Mouse (Mus musculus) retina, adult 2 months (tissue): ENCODE data around the gene Nelfcd.

Experiments used
- DNase-seq: peaks from one replicate; pipeline ENCODE4 v3.0.0-alpha.2; 2012; ENCODE audit warnings: low read depth, low spot score

Gene Nelfcd

DNA sequence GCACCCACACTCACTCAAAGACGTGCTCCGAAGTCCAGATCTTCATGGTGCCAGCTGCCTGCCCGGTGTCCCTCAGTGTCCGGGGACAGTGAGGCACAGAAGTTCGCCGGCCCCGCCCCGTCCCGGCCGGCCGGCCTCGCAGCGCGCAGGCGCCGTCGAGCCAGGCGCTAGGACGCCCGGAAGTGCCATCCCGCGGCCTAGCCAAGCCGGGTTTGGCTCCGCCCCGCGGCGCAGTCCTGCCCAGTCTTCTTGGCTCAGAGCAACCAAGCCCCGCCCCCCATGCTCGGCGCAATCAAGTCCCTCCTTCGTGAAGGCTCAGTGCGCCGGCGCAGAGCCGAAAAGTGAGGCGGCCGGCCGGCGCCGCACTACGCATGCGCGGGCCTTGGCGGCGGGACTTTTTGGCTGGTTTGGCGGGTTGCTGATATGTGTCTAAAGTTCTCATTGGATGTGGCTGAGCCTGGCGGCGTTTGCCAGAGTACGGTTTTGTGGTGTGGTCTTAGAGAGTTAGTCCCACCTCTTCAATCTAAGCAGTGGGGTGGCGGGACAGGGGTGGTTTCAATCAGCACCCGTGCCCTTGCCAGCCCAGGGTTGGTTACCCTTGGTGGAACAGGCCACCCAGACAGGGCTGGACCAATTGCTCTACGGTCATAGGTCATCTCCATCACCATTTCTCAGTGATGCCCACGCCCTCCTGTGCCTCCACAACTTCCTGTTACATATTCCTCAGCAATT, 57.4 kb downstream of the Nelfcd start, which contains the start of gene Prelid3b:
Gene Prelid3b, minus strand, starts transcription at position 264 of the 732 bp plus-strand sequence.
- peak; percentile 98 for DNase-seq

DNA sequence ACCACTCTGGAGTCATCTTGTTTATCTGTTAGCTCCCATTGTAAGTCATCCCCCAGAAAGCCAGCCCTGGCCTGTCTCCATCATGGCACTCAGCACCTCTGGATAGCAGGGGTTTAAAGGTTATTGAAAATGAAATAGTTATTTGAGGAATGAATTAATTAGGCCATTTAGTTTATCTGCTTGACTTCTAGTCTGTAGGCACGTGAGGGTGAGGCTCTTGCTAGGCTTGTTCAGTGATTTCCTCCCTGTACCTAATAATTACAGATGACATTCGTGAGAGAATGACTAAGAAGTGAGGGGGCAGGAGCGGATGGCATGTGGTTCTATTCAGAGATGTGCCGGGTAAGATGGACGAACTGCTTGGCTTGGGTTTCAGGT, 57.9 kb downstream of the Nelfcd start:
- no peak for DNase-seq
